Mouse (Mus musculus) lung, embryonic 14.5 days (tissue): Measurements from ENCODE around the gene Tspan14. TPM values are rescaled to one million over a fixed set of nuclear protein-coding genes. Genes with fewer than 3 reads are reported as not detected.

Experiments used
- ATAC-seq: fragments of 200-750 bp; cut with Nextera tagmentation; 2 replicates; pipeline ENCODE4 v1.8.0; 2017; ENCODE audit warnings: mild to moderate bottlenecking, moderate TSS enrichment, moderate library complexity; ENCODE audit not compliant: insufficient read depth
- DNase-seq: peaks from one replicate; pipeline ENCODE4 v3.0.0-alpha.2; 2015
- H3K27ac ChIP-seq: fragments of 300-500 bp; sonication (generic); 2 replicates; pipeline ENCODE4 v1.5.1; 2014; ENCODE audit warnings: low read depth, mild to moderate bottlenecking, moderate library complexity
- H3K27me3 ChIP-seq: fragments of 300-500 bp; sonication (generic); 2 replicates; pipeline ENCODE4 v1.6.1; 2014; ENCODE audit warnings: low read length, control low read depth; ENCODE audit not compliant: insufficient read depth
- H3K36me3 ChIP-seq: fragments of 300-500 bp; sonication (generic); 2 replicates; pipeline ENCODE4 v1.6.1; 2014; ENCODE audit warnings: control low read depth; ENCODE audit not compliant: insufficient read depth
- H3K4me1 ChIP-seq: fragments of 300-500 bp; sonication (generic); 2 replicates; pipeline ENCODE4 v1.6.1; 2014; ENCODE audit warnings: antibody characterized with exemption, control low read depth; ENCODE audit not compliant: insufficient read depth
- H3K4me2 ChIP-seq: fragments of 300-500 bp; sonication (generic); 2 replicates; pipeline ENCODE4 v1.6.1; 2014; ENCODE audit warnings: mild to moderate bottlenecking
- H3K4me3 ChIP-seq: fragments of 300-500 bp; sonication (generic); 2 replicates; pipeline ENCODE4 v1.5.1; 2014; ENCODE audit warnings: low read depth, low read length
- H3K9ac ChIP-seq: fragments of 300-500 bp; sonication (generic); 2 replicates; pipeline ENCODE4 v1.6.1; 2014
- H3K9me3 ChIP-seq: fragments of 300-500 bp; sonication (generic); 2 replicates; pipeline ENCODE4 v1.6.1; 2016; ENCODE audit warnings: low read depth, low read length, control low read depth
- CTCF ChIP-seq: IDR thresholded peaks from 2 replicates; pipeline ENCODE4 v1.5.1; 2016; ENCODE audit warnings: antibody characterized with exemption, low read depth
- WGBS: fragments of 180-500 bp; shearing (Covaris S2); extraction: QIAGEN DNeasy Blood & Tissue Kit; methylation state at CpG from one replicate; pipeline ENCODE4 v1.1.7; 2014; 5-methylcytosine and 5-hydroxymethylcytosine counted together
- polyA plus RNA-seq: library from polyadenylated mRNA; unstranded; fragments of >200 nt; fragmentation: Nextera tagmentation; extraction: Ambion mirVana; gene quantifications from 2 replicates; pipeline ENCODE4 v1.2.1, GENCODE M21; 2014

The Tspan14 gene
- polyA plus RNA-seq, 1 experiment from 2014 or later = 105 TPM

DNA sequence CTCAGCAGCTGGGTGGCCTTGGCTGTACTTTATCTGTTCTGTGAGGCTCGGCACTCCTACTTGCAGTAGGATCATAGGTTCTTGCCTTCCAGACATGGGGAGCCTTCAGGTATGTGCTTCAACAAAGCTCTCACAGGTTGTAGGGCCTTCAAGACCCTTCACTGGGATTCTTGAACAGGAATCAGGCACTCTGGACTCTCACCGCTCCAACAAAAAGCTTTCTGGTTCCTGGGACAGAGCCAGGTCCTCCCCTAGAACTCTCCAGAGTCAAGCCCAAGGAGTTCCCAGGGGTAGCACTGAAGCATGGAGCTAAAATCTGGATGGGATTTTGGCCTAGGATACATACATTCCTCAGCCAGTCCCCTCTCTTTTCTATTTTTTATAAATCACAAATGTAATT, 77.4 kb downstream of the Tspan14 start:
- no peaks in the 10 kb centered on the region for H3K9me3 ChIP-seq
- no peaks in the 10 kb centered on the region for H3K36me3 ChIP-seq
- DNase-seq (no peak), ATAC-seq (no peak)
- H3K4me3 ChIP-seq = no peak overlapping the region
- WGBS = 83% methylated on average over 2 of the region's 2 CpGs
- H3K27me3 ChIP-seq = no peaks in the 10 kb centered on the region
- H3K9ac ChIP-seq = no peak overlapping the region
- TF ChIP-seq CTCF = no peak
- H3K27ac ChIP-seq = no peak overlapping the region
- no peaks in the 10 kb centered on the region for H3K4me1 ChIP-seq
- no peak overlapping the region for H3K4me2 ChIP-seq

DNA sequence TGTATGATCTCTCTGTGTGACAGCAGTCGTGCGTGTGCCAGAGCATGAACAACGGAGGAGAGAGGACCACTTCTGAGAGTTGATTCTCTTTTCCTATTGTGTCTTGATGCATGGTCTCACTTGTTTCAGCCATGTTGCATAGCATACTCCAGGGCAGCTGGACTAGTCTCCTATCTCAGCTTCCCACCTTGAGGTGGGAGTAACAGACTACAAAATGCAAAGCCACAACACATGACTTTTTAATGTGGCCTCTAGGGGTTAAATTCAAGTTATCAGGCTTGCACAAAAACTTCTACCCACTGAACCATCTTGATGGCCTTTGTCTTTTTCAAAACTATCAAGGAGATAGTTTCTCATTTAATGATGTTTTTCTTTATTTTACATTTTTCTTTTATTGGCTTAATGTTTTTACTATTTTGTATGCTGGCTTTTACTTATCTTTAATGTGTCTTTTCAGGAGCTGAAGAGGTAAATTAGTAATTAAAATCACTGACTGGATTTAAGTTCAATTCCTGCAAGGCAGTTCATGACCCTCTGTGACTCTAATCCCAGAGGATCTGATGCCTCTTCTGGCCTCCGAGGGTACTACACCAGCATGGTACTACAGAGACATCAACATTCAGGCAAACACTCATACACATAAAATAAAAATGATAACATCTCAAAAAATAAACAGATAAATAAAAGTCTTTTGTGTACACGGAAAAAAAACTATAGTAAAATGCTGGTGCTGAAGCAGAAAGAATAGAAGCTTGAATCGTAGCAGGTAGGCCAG, 80.0 kb downstream of the Tspan14 start:
- H3K27me3 ChIP-seq = no peaks in the 10 kb centered on the region
- no peaks in the 10 kb centered on the region for H3K36me3 ChIP-seq
- no peak overlapping the region for H3K27ac ChIP-seq
- no peak overlapping the region for H3K9ac ChIP-seq
- WGBS = 77% methylated on average over 6 of the region's 6 CpGs
- DNase-seq (peak; percentile 38), ATAC-seq (no peak)
- H3K4me1 ChIP-seq = no peaks in the 10 kb centered on the region
- no peak overlapping the region for H3K4me2 ChIP-seq
- TF ChIP-seq CTCF = peak; percentile 58
- H3K9me3 ChIP-seq = no peaks in the 10 kb centered on the region
- no peak overlapping the region for H3K4me3 ChIP-seq

DNA sequence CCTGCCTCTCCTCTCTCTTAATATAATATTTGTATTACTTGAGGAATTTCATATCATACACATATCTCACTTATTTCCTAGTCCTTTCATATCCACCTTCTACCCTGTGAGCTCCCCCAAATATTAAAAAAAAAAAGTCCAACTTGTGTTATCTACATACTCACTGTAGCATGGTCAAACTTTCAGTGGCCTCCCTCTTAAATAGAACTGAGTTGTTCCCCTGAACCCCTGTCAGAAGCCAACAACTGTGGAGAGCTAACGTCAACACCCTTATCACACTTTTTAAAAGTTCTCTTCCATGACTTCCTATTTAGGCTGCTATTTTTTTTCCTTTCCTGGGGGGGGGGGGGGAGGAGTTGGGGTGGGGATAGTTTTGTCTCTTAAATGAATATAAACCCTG, 80.9 kb downstream of the Tspan14 start:
- TF ChIP-seq CTCF = no peak

DNA sequence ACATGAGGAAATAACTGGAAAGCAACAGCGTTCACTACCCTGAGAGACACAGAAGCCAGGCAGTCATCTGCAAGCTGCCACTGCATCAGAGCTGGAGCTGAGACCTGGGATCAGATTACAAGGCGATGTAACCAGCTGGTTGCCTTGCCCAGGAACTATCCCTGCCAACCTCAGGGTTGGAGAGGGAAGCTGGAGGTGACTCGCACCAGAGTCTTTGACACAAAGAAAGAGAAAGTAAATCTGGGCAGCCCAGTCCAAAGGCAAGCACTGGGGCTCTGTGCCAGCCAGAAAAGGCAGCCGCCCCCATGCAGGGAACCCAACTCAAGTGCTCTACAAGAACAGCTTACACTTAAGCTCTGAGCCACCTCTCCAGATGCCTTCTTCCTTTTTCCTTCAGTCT, 81.4 kb downstream of the Tspan14 start:
- Histone ChIP-seq H3K4me3 (no peak overlapping the region), H3K4me1 (no peaks in the 10 kb centered on the region), H3K9ac (no peak overlapping the region), H3K27ac (no peak overlapping the region), H3K36me3 (no peaks in the 10 kb centered on the region), H3K4me2 (no peak overlapping the region), H3K27me3 (no peaks in the 10 kb centered on the region), H3K9me3 (no peaks in the 10 kb centered on the region)
- DNase-seq (peak; percentile 59), ATAC-seq (peak; percentile 79)
- 16% methylated on average over 4 of the region's 4 CpGs for WGBS
- no peak for TF ChIP-seq CTCF

More for the DNA sequence above, 80.9 kb downstream of the Tspan14 start:
- Histone ChIP-seq H3K4me2 (no peak overlapping the region), H3K4me3 (no peak overlapping the region), H3K9ac (no peak overlapping the region), H3K36me3 (no peaks in the 10 kb centered on the region), H3K27me3 (no peaks in the 10 kb centered on the region), H3K4me1 (no peaks in the 10 kb centered on the region), H3K9me3 (no peaks in the 10 kb centered on the region), H3K27ac (no peak overlapping the region)
- 18% methylated on average over 1 of the region's 1 CpGs for WGBS
- DNase-seq = no peak
- ATAC-seq = peak; percentile 4; the same call in 1 of the 2 replicates

DNA sequence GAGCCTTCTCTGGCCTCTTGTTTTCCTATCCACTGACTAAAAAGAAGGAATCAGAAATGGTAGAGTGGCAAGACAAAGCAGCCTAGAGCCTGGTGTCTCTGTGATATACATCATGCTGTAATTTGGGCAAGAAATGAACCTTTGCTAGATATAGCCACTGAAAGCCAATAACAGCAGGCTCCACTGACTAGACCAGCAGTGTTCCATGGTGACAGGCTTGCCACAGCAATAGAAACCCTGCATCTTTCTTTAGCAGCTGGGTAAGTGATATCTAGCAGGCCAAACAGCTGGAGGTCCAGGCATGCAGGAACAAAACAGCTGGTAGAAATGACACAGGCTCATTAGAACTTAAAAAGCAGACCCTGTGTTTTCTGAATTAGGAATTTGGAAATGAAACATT, 92.0 kb downstream of the Tspan14 start:
- H3K9ac ChIP-seq = no peak overlapping the region
- DNase-seq = no peak

DNA sequence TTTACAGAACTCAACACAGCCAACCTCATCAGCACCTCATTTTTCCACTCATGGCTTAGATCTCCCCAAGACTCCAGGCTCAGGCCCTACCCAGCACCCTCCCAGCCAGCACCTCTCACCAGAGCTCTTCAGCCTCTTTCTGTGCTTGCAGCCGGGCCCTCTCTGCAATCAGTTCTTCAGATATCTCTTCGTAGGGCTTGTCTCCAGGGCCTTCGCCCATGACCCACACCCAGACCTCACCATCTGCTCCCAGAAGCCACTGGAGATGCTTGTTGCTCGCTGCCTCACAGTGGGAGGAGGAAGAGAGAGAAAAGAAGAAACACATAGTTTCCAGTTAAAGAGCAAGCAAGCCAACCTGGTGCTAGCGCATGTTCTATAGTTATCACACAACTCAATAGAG, 92.6 kb downstream of the Tspan14 start:
- TF ChIP-seq CTCF = no peak

More for the DNA sequence above, 92.0 kb downstream of the Tspan14 start:
- H3K4me2 ChIP-seq = no peak overlapping the region
- no peak for TF ChIP-seq CTCF
- no peaks in the 10 kb centered on the region for H3K27me3 ChIP-seq
- no peak overlapping the region for H3K27ac ChIP-seq
- no peak overlapping the region for H3K4me3 ChIP-seq
- no peaks in the 10 kb centered on the region for H3K4me1 ChIP-seq
- H3K9me3 ChIP-seq = no peaks in the 10 kb centered on the region
- ATAC-seq = no peak
- H3K36me3 ChIP-seq = no peaks in the 10 kb centered on the region

DNA sequence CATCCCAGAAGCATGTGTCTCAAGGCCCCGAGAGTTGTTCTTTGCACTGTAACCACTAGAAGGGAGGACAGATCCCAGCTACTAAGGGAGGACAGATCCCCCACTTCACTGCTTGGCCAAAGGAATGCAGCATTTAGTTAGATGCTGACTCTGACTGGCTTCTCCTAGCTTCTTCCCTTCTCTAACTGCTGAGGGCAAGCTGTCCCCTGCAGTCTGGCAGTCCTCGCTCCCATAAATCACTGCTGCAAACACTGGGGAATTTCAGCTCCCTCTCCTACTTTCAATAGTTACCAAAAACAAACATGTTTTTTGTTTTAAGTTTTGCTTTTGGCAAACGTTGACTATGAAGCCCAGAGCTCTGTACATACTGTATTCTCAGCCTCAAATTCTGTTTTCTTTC, 96.0 kb downstream of the Tspan14 start:
- Histone ChIP-seq H3K4me1 (no peaks in the 10 kb centered on the region), H3K27me3 (no peaks in the 10 kb centered on the region), H3K36me3 (no peaks in the 10 kb centered on the region), H3K27ac (no peak overlapping the region), H3K4me3 (no peak overlapping the region), H3K4me2 (no peak overlapping the region), H3K9me3 (no peaks in the 10 kb centered on the region), H3K9ac (no peak overlapping the region)
- 57% methylated on average over 3 of the region's 3 CpGs for WGBS
- no peak for TF ChIP-seq CTCF
- ATAC-seq (no peak), DNase-seq (no peak)

More for the DNA sequence above, 92.6 kb downstream of the Tspan14 start:
- no peaks in the 10 kb centered on the region for H3K4me1 ChIP-seq
- no peaks in the 10 kb centered on the region for H3K27me3 ChIP-seq
- H3K4me3 ChIP-seq = no peak overlapping the region
- DNase-seq (no peak), ATAC-seq (no peak)
- no peak overlapping the region for H3K9ac ChIP-seq
- H3K36me3 ChIP-seq = no peaks in the 10 kb centered on the region
- H3K4me2 ChIP-seq = no peak overlapping the region
- no peaks in the 10 kb centered on the region for H3K9me3 ChIP-seq
- 85% methylated on average over 5 of the region's 5 CpGs for WGBS
- H3K27ac ChIP-seq = no peak overlapping the region
